16 mouse cellular contexts compared by ENCODE assay signal in genomic region chr11:34079542-34080464, GRCm38 (mm10). TPM values are rescaled to one million over a fixed set of nuclear protein-coding genes. Genes with fewer than 3 reads are reported as not detected.
DNase-seq lines count a peak whose midpoint lies in the region; ATAC-seq and TF ChIP-seq lines count a peak whose summit lies in the region.
"Had no signal": no experiment of that assay in that cellular context is flagged by ENCODE, and none has a peak within 500 bp of the region (broad histone marks: within the 10 kb centered on the region; RNA-seq: fewer than 3 reads in every experiment).

No protein-coding gene starts in this region.

- no peak overlapping the region for H3K27ac ChIP-seq in kidney, postnatal 0 days
- H3K27ac ChIP-seq: embryonic facial prominence, embryonic 15.5 days; heart, embryonic 15.5 days; limb, embryonic 15.5 days; stomach, postnatal 0 days had no signal

- no peaks in the 10 kb centered on the region for H3K27me3 ChIP-seq in kidney, postnatal 0 days (ENCODE audit: insufficient read depth, low read length)
- H3K27me3 ChIP-seq: embryonic facial prominence, embryonic 15.5 days; heart, embryonic 15.5 days; limb, embryonic 15.5 days had no signal

- intact Hi-C loops in gastrocnemius, postnatal 36 days (cut with DNase I), result no loop called here

- DNase-seq in adrenal gland, adult 2 months, result peak; percentile 57
- no peak for DNase-seq in adrenal gland, postnatal 4 days (ENCODE audit: low spot score in 2 of 2)
- peak; percentile 12 for DNase-seq in kidney, postnatal 0 days (ENCODE audit: low spot score)
- no peak for DNase-seq in kidney, postnatal 25 days
- DNase-seq in MEL-GATA-1-ER (ENCODE audit: extremely low read depth, low read depth), result peak; percentile 57
- no peak for DNase-seq in left cerebral cortex, adult 9 months (ENCODE audit: low spot score in 2 of 2)
- no peak for DNase-seq in gastrocnemius, postnatal 36 days
- DNase-seq: lung, postnatal 14 days had no signal

- H3K9me3 ChIP-seq in kidney, postnatal 0 days (replicated peaks; ENCODE audit: low read length), result no peaks in the 10 kb centered on the region
- H3K9me3 ChIP-seq: embryonic facial prominence, embryonic 15.5 days; heart, embryonic 15.5 days; limb, embryonic 15.5 days had no signal

- no peak for TF ChIP-seq CTCF in kidney, postnatal 0 days (IDR thresholded peaks at IDR 0.05; ENCODE audit: low read depth)

- WGBS in kidney, postnatal 0 days, result 27% methylated on average over 6 of the region's 6 CpGs

- no peaks in the 10 kb centered on the region for H3K4me1 ChIP-seq in kidney, postnatal 0 days (replicated peaks; ENCODE audit: insufficient read depth, low read length)
- H3K4me1 ChIP-seq: heart, embryonic 15.5 days had no signal

- H3K4me3 ChIP-seq in kidney, postnatal 0 days (replicated peaks; ENCODE audit: low read depth, low read length), result no peak overlapping the region
- H3K4me3 ChIP-seq: embryonic facial prominence, embryonic 15.5 days; heart, embryonic 15.5 days; limb, embryonic 15.5 days had no signal

- no peak overlapping the region for H3K9ac ChIP-seq in kidney, postnatal 0 days (ENCODE audit: low read depth, low read length)
- H3K9ac ChIP-seq: embryonic facial prominence, embryonic 15.5 days; heart, embryonic 15.5 days; limb, embryonic 15.5 days had no signal

- H3K4me2 ChIP-seq in kidney, postnatal 0 days (ENCODE audit: low read length), result no peak overlapping the region
- H3K4me2 ChIP-seq: embryonic facial prominence, embryonic 15.5 days; heart, embryonic 15.5 days; limb, embryonic 15.5 days had no signal

- no peak for ATAC-seq in kidney, postnatal 0 days (replicated peaks; ENCODE audit: low FRiP score, low read depth)
- peak; percentile 51 to 66 for ATAC-seq in hematopoietic stem cell, adult 5-6 weeks (replicated peaks in 1 of 2; ENCODE audit: insufficient read depth in 1 of 2, low FRiP score in 2 of 2, low TSS enrichment in 1 of 2, low read depth in 1 of 2, poor library complexity in 2 of 2, severe bottlenecking in 2 of 2)
- ATAC-seq: intestine, postnatal 0 days had no signal

- no peaks in the 10 kb centered on the region for H3K36me3 ChIP-seq in kidney, postnatal 0 days (ENCODE audit: insufficient read depth, low read length)
- H3K36me3 ChIP-seq: embryonic facial prominence, embryonic 15.5 days; heart, embryonic 15.5 days; limb, embryonic 15.5 days had no signal

RNA-seq across cellular contexts. Expression of gene 4930469K13Rik, which starts 18.6 kb away (rescaled TPM):
- not detected for total RNA-seq in adrenal gland, adult 2 months (2021)
- not detected in 2 replicates for polyA plus RNA-seq in adrenal gland, adult 2 months (2012; rRNA removed)
- total RNA-seq in adrenal gland, postnatal 4 days (2021), result not detected
- not detected in 2 replicates for polyA plus RNA-seq in kidney, postnatal 0 days (2015; fragmentation: Nextera tagmentation; extraction: Ambion mirVana)
- total RNA-seq in hematopoietic stem cell, adult 5-6 weeks (2017), result not detected in 2 replicates
- not detected for total RNA-seq in gastrocnemius, postnatal 36 days (2021)
- total RNA-seq: gastrocnemius, adult 18-20 months had no signal
- polyA plus RNA-seq: cerebellum, adult 2 months; heart, embryonic 15.5 days; intestine, postnatal 0 days; stomach, postnatal 0 days had no signal

RNA-seq across cellular contexts. Expression of gene Lcp2, which starts 33.1 kb away (rescaled TPM):
- total RNA-seq in adrenal gland, adult 2 months (2021), result 1 to 10 TPM; 2.9 to 5.6 TPM
- 1.3 and 1.4 TPM in 2 replicates for polyA plus RNA-seq in adrenal gland, adult 2 months (2012; rRNA removed)
- 1 to 10 TPM; 3.7 to 4.7 TPM for total RNA-seq in adrenal gland, postnatal 4 days (2021)
- polyA plus RNA-seq in kidney, postnatal 0 days (2015; fragmentation: Nextera tagmentation; extraction: Ambion mirVana), result 1.5 and 1.7 TPM in 2 replicates
- 57.2 and 60.3 TPM in 2 replicates for total RNA-seq in hematopoietic stem cell, adult 5-6 weeks (2017)
- 1 to 10 TPM; 1.3 TPM for total RNA-seq in gastrocnemius, postnatal 36 days (2021)

Comparison
In these comparisons a context has a peak if more than half of its experiments do, and no peak if none do; other contexts are left out.
1. DNase-seq: peak in adrenal gland, adult 2 months (single experiment), kidney, postnatal 0 days (single experiment) and MEL-GATA-1-ER (single experiment); none in adrenal gland, postnatal 4 days (0 of 2), kidney, postnatal 25 days (0 of 2), left cerebral cortex, adult 9 months (0 of 2) and gastrocnemius, postnatal 36 days (0 of 2).